Mouse (Mus musculus) limb, embryonic 14.5 days (tissue): ENCODE measurements at regions not wholly inside any gene's neighbourhood (a gene's known extent, or its start where the extent isn't known, plus 50 kb on each side); places are given as distances from the start of the nearest gene placed in this dataset.

Experiments
- ATAC-seq: fragments of 200-750 bp; cut with Nextera tagmentation; 2 replicates; pipeline ENCODE4 v1.8.0; 2017; ENCODE audit warnings: low read depth, moderate number of reproducible peaks, moderate TSS enrichment; ENCODE audit not compliant: low FRiP score
- DNase-seq: peaks from one replicate; pipeline ENCODE4 v3.0.0-alpha.2; 2015; ENCODE audit warnings: low spot score
- H3K27ac ChIP-seq: fragments of 300-500 bp; sonication (generic); replicated peaks from 2 replicates; pipeline ENCODE4 v1.5.1; 2014; ENCODE audit warnings: low read depth, mild to moderate bottlenecking, low read length, moderate library complexity, mixed read lengths
- H3K27me3 ChIP-seq: fragments of 300-500 bp; sonication (generic); 2 replicates; pipeline ENCODE4 v1.6.1; 2014; ENCODE audit warnings: low read length, mixed read lengths; ENCODE audit not compliant: control insufficient read depth, insufficient read depth
- H3K36me3 ChIP-seq: fragments of 300-500 bp; sonication (generic); 2 replicates; pipeline ENCODE4 v1.6.1; 2014; ENCODE audit warnings: mild to moderate bottlenecking, low read length, moderate library complexity, mixed read lengths; ENCODE audit not compliant: control insufficient read depth, insufficient read depth
- H3K4me1 ChIP-seq: fragments of 300-500 bp; sonication (generic); 2 replicates; pipeline ENCODE4 v1.6.1; 2014; ENCODE audit warnings: antibody characterized with exemption, low read length, mixed read lengths; ENCODE audit not compliant: control insufficient read depth, insufficient read depth
- H3K4me2 ChIP-seq: fragments of 300-500 bp; sonication (generic); replicated peaks from 2 replicates; pipeline ENCODE4 v1.6.1; 2014; ENCODE audit warnings: low read depth, mild to moderate bottlenecking, low read length, moderate library complexity; ENCODE audit not compliant: severe bottlenecking
- H3K4me3 ChIP-seq: fragments of 300-500 bp; sonication (generic); replicated peaks from 2 replicates; pipeline ENCODE4 v1.5.1; 2014; ENCODE audit warnings: low read length
- H3K9ac ChIP-seq: fragments of 300-500 bp; sonication (generic); 2 replicates; pipeline ENCODE4 v1.6.1; 2014; ENCODE audit warnings: mild to moderate bottlenecking, low read depth, low read length, moderate library complexity; ENCODE audit not compliant: severe bottlenecking
- H3K9me3 ChIP-seq: fragments of 300-500 bp; sonication (generic); 2 replicates; pipeline ENCODE4 v1.6.1; 2016; ENCODE audit warnings: low read length; ENCODE audit not compliant: control insufficient read depth
- POLR2A ChIP-seq: fragments of 200-500 bp; IDR thresholded peaks from 2 replicates; pipeline ENCODE4 v1.8.0; 2012; ENCODE audit warnings: inconsistent platforms, mild to moderate bottlenecking, moderate library complexity, borderline replicate concordance; ENCODE audit not compliant: insufficient read depth, insufficient read length; ENCODE audit errors: extremely low read depth
- WGBS: fragments of 180-500 bp; shearing (Covaris S2); extraction: QIAGEN DNeasy Blood & Tissue Kit; methylation state at CpG from one replicate; pipeline ENCODE4 v1.1.7; 2014; 5-methylcytosine and 5-hydroxymethylcytosine counted together

DNA sequence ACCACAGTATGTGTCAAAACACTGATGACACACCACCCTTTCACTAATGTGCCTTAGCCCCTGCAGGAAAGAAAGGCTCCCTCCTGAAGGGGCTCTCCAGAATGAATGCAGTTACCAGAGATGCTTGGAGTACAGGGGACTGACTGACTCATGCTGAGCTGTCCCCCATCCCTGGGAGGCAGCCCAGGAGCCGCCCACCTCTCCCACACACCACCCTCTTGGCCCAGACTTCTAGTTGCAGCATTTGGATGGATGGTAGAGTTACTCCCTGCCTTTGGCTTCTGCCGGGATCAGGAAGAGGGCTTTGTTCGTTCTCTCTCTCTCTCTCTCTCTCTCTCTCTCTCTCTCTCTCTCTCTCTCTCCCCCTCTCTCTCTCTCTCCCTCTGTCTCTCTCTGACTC is 53.4 kb upstream of the Jun start:
- Histone ChIP-seq H3K4me1 (peaks cover 32% of the 10 kb centered on the region), H3K4me3 (no peak overlapping the region), H3K27me3 (no peaks in the 10 kb centered on the region), H3K27ac (peak overlapping the region; percentile 43; the same call in 1 of the 2 replicates), H3K9ac (no peak overlapping the region), H3K36me3 (no peaks in the 10 kb centered on the region), H3K9me3 (0 out of 2 replicates have a peak, but pooled peaks cover 4% of the 10 kb centered on the region), H3K4me2 (0 out of 2 replicates have a peak overlapping the region, but pooled peaks have one; percentile 29)
- DNase-seq: no peak
- ATAC-seq: no peak
- WGBS: 24% methylated on average over 2 of the region's 3 CpGs
- no peak for TF ChIP-seq POLR2A

DNA sequence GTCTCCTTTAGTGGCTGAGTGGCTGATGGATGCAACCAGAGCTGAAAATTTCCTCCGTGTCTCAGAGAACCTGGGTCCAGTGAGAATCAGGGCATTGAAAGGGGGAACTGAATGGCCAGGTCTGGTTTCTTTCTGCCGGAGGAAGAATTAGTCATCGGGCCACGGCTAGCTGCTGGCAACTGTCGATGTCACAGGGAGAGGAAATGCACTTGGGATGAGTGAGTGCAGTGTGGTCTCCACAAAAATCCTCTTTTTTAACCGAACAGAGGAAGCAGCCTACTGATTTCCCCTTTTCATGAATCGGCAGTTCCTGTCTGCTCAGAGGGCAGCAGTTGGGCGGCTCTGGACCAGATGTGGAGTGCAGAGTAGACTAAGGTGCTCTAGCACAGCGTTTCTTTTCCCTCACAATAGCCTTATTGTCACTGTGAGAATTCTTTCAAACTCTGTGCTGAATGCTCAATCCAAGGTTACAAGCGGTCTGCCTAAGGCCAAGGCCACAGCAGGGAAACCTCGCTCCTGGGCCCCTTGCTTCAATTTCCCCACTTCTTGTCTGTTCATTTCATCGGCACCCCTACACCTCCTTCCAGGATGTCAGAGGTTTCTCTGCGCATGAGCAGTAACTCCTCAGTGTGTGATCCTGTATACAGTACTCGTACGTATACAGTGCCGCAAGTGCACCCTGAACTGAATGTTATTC is 54.1 kb upstream of the Jun start:
- 0 out of 2 replicates have a peak overlapping the region, but pooled peaks have one; percentile 7 for H3K4me3 ChIP-seq
- peak overlapping the region; percentile 29; the same call in 1 of the 2 replicates for H3K4me2 ChIP-seq
- WGBS: 30% methylated on average over 16 of the region's 16 CpGs
- H3K36me3 ChIP-seq: no peaks in the 10 kb centered on the region
- DNase-seq: no peak
- no peaks in the 10 kb centered on the region for H3K27me3 ChIP-seq
- H3K9me3 ChIP-seq: 0 out of 2 replicates have a peak, but pooled peaks cover 4% of the 10 kb centered on the region
- no peak overlapping the region for H3K9ac ChIP-seq
- peak overlapping the region; percentile 43; the same call in 1 of the 2 replicates for H3K27ac ChIP-seq
- ATAC-seq: peak; percentile 23; the same call in 1 of the 2 replicates
- H3K4me1 ChIP-seq: peaks cover 32% of the 10 kb centered on the region
- no peak for TF ChIP-seq POLR2A

- H3K4me1 ChIP-seq: peaks cover 32% of the 10 kb centered on the region
- H3K4me2 ChIP-seq: no peak overlapping the region
- 58% methylated on average over 10 of the region's 10 CpGs for WGBS
- no peaks in the 10 kb centered on the region for H3K9me3 ChIP-seq
- no peak overlapping the region for H3K9ac ChIP-seq
- no peak for TF ChIP-seq POLR2A
- H3K27me3 ChIP-seq: no peaks in the 10 kb centered on the region
- no peak overlapping the region for H3K4me3 ChIP-seq
- H3K27ac ChIP-seq: no peak overlapping the region
- H3K36me3 ChIP-seq: no peaks in the 10 kb centered on the region
- DNase-seq (no peak), ATAC-seq (no peak)
Observed at GRCm38 (mm10) chr4:95106881-95107665, 55.1 kb upstream of the Jun start.

- 73% methylated on average over 6 of the region's 6 CpGs for WGBS
- H3K36me3 ChIP-seq: no peaks in the 10 kb centered on the region
- H3K4me3 ChIP-seq: no peak overlapping the region
- H3K27ac ChIP-seq: no peak overlapping the region
- no peak for TF ChIP-seq POLR2A
- no peak overlapping the region for H3K4me2 ChIP-seq
- no peak for DNase-seq
- no peak overlapping the region for H3K9ac ChIP-seq
- H3K4me1 ChIP-seq: peaks cover 32% of the 10 kb centered on the region
- ATAC-seq: no peak
- no peaks in the 10 kb centered on the region for H3K9me3 ChIP-seq
- no peaks in the 10 kb centered on the region for H3K27me3 ChIP-seq
Observed at GRCm38 (mm10) chr4:95108811-95109210, 56.8 kb upstream of the Jun start.

GRCm38 (mm10) chr4:95110828-95111227 is 58.8 kb upstream of the Jun start:
- H3K9me3 ChIP-seq: no peaks in the 10 kb centered on the region
- no peak for TF ChIP-seq POLR2A
- ATAC-seq (no peak), DNase-seq (no peak)
- H3K4me1 ChIP-seq: peaks cover 25% of the 10 kb centered on the region
- no peaks in the 10 kb centered on the region for H3K36me3 ChIP-seq
- no peak overlapping the region for H3K9ac ChIP-seq
- 89% methylated on average over 8 of the region's 8 CpGs for WGBS
- H3K4me2 ChIP-seq: no peak overlapping the region
- H3K27me3 ChIP-seq: no peaks in the 10 kb centered on the region
- no peak overlapping the region for H3K27ac ChIP-seq
- no peak overlapping the region for H3K4me3 ChIP-seq
